Mouse (Mus musculus) frontal cortex, postnatal 10 days (tissue): ENCODE data around the gene Grhl3.
"Not testable (repeated sequence)": the region's sequence is repeated elsewhere in the genome, so short reads cannot be mapped to it uniquely, and the experiment has no call there.

Experiments
- DNase-seq, 2 experiments: peaks; one replicate each; pipeline ENCODE4 v3.0.0; 2022; ENCODE audit warnings: low spot score in 2 of 2, mixed read lengths in 1 of 2

The Grhl3 gene

DNA sequence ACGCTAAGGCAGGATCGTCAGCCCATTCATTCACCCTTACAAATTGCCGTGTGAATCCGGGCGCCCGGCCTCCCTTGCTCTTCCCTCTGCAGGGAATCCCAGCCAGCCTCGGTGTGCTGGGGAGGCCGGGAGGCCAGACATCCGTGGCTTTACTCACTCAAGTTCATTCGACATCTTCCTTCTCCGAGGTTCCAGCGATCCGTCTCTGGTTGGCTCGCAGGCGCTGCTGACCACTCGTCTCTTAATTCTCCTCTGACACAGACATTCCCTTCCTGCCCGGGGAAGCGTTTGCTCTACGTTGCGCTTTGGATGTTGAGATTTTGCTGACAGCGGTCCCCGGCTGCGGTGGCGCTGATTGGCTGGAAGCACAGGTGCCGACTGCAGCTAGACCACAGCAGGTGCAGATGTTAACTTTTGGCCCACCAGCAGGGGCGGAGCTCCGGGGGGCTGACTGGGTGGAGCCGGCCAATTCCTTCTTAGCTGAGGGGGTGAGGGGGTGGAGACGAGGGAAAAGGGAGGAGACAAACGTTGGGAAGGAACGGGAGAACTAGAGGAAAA, at the start of gene Grhl3:
Grhl3 (minus strand) TSS at position 380 of the 558 bp plus-strand sequence.
- DNase-seq = peak in 1 of 2 experiments; percentile 24

DNA sequence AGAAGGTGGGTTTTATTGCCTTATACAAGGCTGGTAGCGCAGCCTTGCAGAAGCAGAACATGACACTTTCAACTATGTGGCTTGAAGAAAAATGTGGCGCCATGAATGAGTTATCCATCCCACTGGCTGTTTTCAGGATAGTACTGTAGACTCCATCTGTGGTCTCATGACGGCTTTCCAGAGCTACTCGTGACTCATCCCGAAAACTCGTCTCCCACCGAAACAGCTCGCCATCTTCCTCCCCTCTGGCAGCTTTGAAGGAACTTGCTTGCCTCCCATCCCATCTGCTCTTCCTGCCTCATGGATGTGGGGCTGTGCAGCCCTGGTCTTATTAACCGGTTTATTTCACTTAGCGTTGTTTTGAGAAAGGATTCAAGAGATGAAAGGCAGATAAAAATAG, 48.9 kb upstream of the Grhl3 start:
- no peak for DNase-seq

GRCm38 (mm10) chr4:135620461-135620860, 47.0 kb upstream of the Grhl3 start:
- no peak for DNase-seq

GRCm38 (mm10) chr4:135617783-135618470, 44.5 kb upstream of the Grhl3 start:
- DNase-seq = no peak

- DNase-seq = no peak
These were observed 43.6 kb upstream of the Grhl3 start for GRCm38 (mm10) chr4:135617038-135617437.

DNA sequence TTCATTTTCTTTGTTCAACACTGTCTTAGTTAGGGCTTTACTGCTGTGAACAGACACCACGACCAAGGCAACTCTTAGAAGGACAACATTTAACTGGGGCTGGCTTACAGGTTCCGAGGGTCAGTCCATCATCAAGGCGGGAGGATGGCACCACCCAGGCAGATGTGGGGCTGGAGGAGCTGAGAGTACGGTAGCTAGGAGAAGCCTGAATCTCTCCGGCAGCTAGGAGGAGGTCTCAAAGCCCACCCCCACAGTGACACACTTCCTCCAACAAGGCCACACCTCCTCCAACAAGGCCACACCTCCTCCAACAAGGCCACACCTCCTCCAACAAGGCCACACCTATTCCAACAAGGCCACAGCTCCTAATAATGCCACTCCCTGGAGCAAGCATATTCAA, 41.9 kb upstream of the Grhl3 start:
- not testable (repeated sequence) for DNase-seq

- no peak for DNase-seq
These were observed 36.6 kb upstream of the Grhl3 start for GRCm38 (mm10) chr4:135609986-135610385.

DNA sequence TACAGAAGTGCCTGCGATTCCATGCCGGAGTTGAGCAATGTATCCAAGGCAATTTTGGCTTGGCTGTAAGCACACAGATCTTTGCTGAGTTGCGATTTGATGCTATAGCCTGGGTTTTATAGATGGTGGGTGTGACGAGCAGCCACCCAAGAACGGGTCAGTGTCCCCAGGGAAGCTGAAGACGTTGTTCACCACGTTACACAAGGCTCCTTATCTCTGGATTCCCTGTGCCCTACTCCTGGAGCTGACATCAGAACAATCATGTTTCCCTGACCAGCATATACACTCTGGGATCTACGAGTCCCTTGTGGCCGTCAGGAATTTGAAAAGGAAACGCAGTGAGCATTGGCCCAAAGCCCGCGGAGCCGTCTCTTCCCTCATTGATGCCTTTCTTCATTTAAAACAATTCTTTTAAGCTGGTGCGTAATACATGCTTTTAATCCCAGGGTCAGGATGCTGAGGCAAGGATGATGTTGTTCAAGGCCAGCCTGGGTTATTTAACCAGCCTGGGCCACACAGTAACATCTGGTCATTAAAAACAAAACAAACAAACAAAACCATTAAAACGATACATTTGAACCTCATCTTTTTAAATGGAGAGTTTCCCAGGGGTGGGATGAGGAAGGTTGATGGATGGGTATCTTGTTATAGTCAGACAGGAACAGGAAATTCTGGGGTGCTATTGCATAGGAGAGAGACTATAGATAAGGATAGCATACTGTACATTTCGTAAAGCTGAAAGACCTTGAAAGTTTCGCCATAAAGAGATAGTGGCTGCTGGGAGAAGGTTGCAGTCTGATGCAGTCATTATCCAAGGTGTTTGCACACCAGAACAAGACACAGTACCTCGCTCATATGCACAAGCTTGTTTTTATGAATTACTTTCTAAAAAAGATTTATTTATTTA, 34.8 kb upstream of the Grhl3 start:
- DNase-seq = no peak

GRCm38 (mm10) chr4:135606271-135606670, 32.8 kb upstream of the Grhl3 start:
- DNase-seq = no peak

DNA sequence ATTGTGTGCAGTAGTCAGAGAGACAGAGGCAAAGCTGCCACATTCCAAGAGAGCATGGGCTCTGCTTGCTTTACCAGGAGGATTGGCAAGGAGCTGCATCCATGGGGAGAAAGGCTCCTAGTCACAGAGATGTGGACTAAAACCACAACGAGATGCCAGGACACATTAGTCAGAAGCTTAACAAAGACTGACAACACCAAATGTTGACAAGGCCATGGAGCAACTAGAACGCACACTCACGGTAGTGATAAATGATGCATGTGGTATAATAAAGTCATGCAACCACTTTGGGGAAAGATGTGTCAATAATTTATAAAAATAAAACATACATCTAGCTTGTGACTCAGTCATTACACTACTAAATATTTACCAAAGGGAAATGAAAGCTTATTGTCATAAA, 28.1 kb upstream of the Grhl3 start:
- no peak for DNase-seq

DNA sequence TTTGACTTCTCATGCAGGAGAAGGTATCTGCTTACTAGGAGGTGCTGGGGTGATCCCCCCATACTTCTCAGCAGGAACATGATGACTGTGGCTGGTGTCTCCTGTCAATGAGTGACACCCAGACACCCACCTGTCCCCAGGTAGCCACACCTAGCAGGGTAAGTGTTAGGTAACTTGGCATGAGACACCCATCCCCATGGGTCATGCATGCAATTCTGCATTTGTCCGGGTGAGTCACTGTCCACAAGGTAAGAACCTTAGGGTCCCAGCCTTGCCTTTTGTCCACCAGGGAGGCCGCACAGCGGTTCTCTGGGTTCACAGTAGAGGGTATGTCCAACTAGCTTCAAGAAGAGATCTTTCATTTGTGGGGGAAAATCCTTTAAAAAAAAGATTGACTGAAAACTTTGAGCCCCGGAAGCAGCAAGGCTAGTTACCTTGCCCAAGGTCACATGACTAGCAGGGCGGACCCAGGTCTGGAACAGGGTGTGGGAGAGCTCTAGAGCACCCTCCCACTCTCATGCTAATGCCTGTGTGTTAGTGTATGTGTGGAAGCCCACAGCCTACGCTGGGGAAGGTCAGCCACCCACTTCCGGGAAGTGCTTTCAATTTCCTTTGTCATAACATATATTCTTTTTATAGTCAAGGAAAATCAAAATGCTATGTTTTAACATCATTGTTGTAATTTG, 26.2 kb upstream of the Grhl3 start:
- no peak for DNase-seq

GRCm38 (mm10) chr4:135598998-135599397, 25.6 kb upstream of the Grhl3 start:
- no peak for DNase-seq

DNA sequence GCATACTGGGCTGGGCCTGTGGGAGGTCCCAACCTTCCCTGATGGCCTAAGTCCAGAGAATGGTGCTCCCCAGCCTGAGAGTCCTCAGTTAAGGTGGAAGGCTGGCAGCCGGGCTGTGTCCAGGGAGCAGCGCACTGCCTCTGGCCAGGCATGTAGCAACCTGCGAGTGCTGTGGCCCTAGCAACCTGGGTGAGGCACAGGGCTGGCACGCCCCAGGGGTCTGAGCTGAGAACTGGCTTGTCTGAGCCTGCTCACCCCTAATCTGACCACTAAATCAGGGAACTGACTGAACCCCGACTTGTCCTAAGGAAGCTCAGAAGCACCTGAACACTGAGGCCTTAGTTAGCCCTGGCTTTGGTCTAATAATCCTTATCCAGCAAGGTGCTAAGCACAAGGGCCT, 24.1 kb upstream of the Grhl3 start:
- DNase-seq = no peak

DNA sequence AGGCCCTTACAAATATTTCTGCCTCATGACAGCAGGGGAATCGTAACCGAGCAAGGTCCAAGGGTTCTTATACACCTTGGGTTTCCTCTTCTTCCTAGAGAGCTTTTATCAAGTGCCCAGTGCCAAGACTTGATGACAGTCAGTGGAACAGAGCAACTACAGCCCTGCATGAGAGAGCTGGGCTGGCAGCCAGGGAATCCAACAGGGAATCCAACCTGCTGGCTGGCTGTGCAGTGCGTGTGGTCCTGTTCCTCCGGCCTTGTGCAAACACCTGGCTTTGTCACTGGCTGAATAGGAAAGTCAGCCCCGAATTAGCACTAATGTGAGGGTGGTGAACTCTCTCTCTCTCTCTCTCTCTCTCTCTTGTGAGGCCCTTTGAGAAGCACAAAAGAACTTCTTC, 22.5 kb upstream of the Grhl3 start:
- no peak for DNase-seq

- no peak for DNase-seq
These were observed 18.3 kb upstream of the Grhl3 start for GRCm38 (mm10) chr4:135591610-135592304.

DNA sequence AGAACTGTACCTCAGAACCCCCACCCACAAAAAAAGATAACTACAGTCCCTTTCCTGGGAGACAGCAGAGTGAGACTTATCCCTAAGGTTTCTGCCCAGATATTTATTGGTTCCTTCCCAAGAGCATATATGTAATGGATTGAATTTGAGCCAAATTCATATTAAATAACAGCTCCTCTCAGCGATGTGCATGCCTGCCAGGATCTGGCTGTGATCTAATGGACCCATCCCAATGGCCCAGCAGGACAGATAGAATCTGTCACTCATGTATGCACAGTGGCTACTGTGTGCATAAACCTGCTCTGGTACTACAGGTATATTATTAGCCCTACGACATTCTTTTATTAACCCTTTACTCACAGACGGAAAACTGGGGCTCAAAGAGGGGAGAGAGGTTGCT, 17.7 kb upstream of the Grhl3 start:
- no peak for DNase-seq

DNA sequence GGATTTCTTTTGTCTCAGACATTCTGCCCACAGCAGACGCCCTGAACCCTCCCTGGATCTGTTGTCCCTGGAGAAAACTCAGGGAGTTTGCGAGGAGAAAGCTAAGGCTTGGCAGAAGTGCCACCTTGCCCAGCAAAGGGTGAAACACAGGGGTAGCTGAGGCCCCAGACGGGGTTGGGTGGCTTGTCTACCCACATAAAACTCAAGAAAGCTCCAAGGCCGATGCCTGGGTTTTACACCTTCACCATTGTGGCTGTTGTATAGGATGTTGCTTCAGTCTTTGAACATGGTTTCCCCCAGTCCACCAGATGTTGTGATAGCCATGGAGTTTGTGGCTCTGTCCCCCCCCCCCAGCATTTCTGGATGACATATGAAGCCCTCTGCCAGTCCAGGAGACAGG, 11.4 kb upstream of the Grhl3 start:
- no peak for DNase-seq

DNA sequence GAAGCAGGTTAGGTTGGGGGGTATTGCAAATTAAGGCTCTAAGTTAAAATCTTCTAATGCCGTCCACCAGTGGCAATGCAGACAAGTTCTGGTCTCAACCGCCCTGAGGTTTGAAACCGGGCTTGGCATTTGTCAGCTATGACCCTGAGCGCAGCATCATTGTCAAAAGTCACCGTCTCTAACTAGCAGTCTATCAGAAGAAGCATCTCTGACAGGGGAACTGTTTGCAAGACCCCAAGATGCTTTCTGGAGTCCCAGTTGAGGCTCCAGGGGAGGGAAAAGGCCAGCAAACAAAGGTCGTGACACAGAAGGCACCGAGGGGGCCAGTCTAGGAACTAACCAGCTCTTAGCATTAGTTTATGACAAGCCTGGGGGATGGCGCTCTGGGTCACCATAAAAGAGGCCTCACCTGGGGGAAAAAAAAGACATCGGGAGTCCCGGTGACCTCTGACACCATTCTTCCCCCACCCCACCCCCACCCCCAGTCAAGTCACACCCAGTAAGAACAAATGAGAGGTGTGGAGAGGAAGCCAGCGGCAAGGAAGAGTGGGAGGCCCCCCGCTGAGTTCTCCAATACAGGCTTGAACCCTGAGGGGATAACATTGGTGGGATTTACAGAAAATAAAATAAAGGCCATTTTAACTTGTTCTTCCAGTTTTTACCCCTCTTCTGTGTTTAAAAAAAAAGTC, 7.9 kb upstream of the Grhl3 start:
- DNase-seq = no peak

DNA sequence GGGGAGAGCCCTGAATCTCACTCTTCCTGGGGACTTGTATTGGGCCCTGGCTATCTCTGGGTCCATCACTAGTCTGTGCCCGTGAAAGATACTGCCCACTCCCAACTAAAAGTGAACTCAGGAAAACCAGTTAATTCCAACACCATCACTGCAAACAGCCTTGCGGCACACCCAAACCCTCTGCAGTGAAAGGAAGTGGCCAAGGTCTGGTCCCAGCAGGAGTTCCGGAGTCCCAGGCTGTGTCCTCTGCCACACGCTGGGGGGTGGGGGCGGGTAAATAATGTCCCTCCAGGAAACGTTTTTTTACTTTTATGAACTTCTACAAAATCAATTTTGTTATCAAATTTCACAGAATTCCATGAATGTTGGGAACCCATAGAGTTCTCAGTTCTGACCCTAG, 6.3 kb upstream of the Grhl3 start:
- no peak for DNase-seq

DNA sequence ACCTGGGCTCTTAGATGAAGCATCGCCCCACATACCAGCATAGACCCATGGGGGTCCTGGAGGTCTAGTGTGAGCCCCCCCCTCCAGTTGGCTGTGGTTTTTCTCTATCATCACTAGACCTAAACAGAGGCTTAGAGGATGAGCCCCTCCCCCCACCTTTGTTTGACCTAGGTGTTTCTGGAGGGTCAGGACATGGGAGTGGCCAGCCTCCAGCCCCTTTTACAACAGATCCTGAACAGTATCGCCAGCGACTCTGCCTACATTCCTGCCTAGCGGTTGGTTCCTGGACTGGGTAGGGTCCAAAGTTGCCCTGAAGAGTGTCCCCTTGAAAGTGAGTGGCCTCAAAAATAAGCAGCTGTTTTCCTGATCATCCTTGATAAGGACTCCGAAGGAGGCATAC, 5.1 kb upstream of the Grhl3 start:
- no peak for DNase-seq
